Comparison of ENCODE assay signal across 8 mouse cellular contexts in the genomic region with DNA sequence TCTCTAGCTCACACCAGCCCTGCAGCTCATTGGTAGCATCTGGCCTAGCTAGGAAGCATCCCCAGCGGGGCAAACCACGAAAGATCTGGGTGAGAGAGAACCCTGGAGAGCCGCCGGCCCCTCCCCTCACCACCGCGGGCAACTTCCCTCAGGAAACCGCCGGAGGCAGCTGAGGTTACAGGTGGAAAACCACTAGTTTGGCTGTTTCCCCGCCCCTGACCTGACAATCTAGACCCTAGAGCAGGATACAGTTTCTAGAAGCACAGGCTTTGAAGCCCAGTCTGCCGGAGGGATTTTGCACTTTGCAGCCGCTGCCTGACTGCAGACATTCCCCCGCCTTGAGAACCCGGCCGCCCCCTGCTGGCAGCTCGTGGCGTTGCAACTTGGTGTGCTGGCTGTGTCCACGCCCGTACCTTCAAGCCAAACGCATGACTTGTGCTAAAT. TPM values are rescaled to one million over a fixed set of nuclear protein-coding genes. Genes with fewer than 3 reads are reported as not detected.
DNase-seq lines count a peak whose midpoint lies in the region; ATAC-seq lines count a peak whose summit lies in the region.

No protein-coding gene starts in this region.

- H3K27me3 ChIP-seq in intestine, embryonic 14.5 days (replicated peaks; ENCODE audit: control insufficient read depth, insufficient read depth, low read length) = no peaks in the 10 kb centered on the region

- ATAC-seq in intestine, embryonic 14.5 days (replicated peaks; ENCODE audit: low FRiP score, low TSS enrichment, low read depth) = peak; percentile 63; the same call in 1 of the 2 replicates
- peak; percentile 84 for ATAC-seq in megakaryocyte-erythroid progenitor cell, adult 5-6 weeks (replicated peaks; ENCODE audit: low FRiP score, low TSS enrichment, poor library complexity, severe bottlenecking)

- H3K4me1 ChIP-seq in intestine, embryonic 14.5 days (replicated peaks; ENCODE audit: control insufficient read depth, insufficient read depth, low read length) = no peaks in the 10 kb centered on the region

- H3K9ac ChIP-seq in intestine, embryonic 14.5 days (ENCODE audit: low read length) = peak overlapping the region; percentile 37; the same call in 1 of the 2 replicates

- H3K4me3 ChIP-seq in intestine, embryonic 14.5 days (ENCODE audit: low read depth, low read length) = peak overlapping the region; percentile 21; the same call in 1 of the 2 replicates

- peak; percentile 91 to 97 for DNase-seq in adrenal gland, adult (ENCODE audit: inconsistent age in 2 of 2, low spot score in 1 of 2)
- DNase-seq in embryo, embryonic 10.5 days (ENCODE audit: low spot score) = peak; percentile 91
- DNase-seq in gastrocnemius, postnatal 14 days = peak; percentile 90
- peak; percentile 99 for DNase-seq in intestine, embryonic 14.5 days (ENCODE audit: low spot score)
- peak; percentile 75 to 88 for DNase-seq in left cerebral cortex, postnatal 14 days (ENCODE audit: low spot score in 2 of 2)
- peak; percentile 92 for DNase-seq in right cerebral cortex, postnatal 14 days
- peak; percentile 98 for DNase-seq in urinary bladder, postnatal 25 days (ENCODE audit: low spot score)

- 2% methylated on average over 19 of the region's 19 CpGs for WGBS in intestine, embryonic 14.5 days

- no peaks in the 10 kb centered on the region for H3K9me3 ChIP-seq in intestine, embryonic 14.5 days (ENCODE audit: control insufficient read depth, low read length)

- H3K4me2 ChIP-seq in intestine, embryonic 14.5 days (ENCODE audit: low read length) = peak overlapping the region; percentile 61

- no peaks in the 10 kb centered on the region for H3K36me3 ChIP-seq in intestine, embryonic 14.5 days (ENCODE audit: control insufficient read depth, insufficient read depth, low read length)

- H3K27ac ChIP-seq in intestine, embryonic 14.5 days (ENCODE audit: low read depth) = no peak overlapping the region

- intact Hi-C loops in gastrocnemius, postnatal 14 days (cut with DNase I; ENCODE audit: low total_unique reads) = loop anchor here (5.0 kb wide), 1 partner anchor 38 kb away; a partner anchor contains a TSS
- intact Hi-C loops in left cerebral cortex, postnatal 14 days (cut with DNase I) = loop anchor here (2.0 kb wide), 1 partner anchor 39 kb away; a partner anchor contains a TSS

RNA-seq across cellular contexts. Expression of a gene that starts 6.7 kb away (rescaled TPM):
- total RNA-seq in gastrocnemius, postnatal 14 days (2021) = not detected
- polyA plus RNA-seq in intestine, embryonic 14.5 days (2014; fragmentation: Nextera tagmentation; extraction: Ambion mirVana) = 13.5 and 14.0 TPM in 2 replicates
- total RNA-seq in left cerebral cortex, postnatal 14 days (2021) = not detected
- total RNA-seq in megakaryocyte-erythroid progenitor cell, adult 5-6 weeks (2014; fragmentation: Nextera tagmentation) = not detected in 2 replicates
- not detected in 2 replicates for total RNA-seq in megakaryocyte-erythroid progenitor cell, adult 5-6 weeks (2017)

RNA-seq across cellular contexts. Expression of a gene that starts 19.1 kb away (rescaled TPM):
- 10 to 100 TPM; 48.5 to 51.9 TPM for total RNA-seq in gastrocnemius, postnatal 14 days (2021)
- 89.6 and 93.4 TPM in 2 replicates for polyA plus RNA-seq in intestine, embryonic 14.5 days (2014; fragmentation: Nextera tagmentation; extraction: Ambion mirVana)
- total RNA-seq in left cerebral cortex, postnatal 14 days (2021) = 10 to 100 TPM; 10.7 to 11.0 TPM
- total RNA-seq in megakaryocyte-erythroid progenitor cell, adult 5-6 weeks (2014; fragmentation: Nextera tagmentation) = 5.3 TPM in 1 of 2 replicates, not detected in the other
- total RNA-seq in megakaryocyte-erythroid progenitor cell, adult 5-6 weeks (2017) = 0.08 TPM in 1 of 2 replicates, not detected in the other

RNA-seq across cellular contexts. Expression of a gene that starts 32.6 kb away (rescaled TPM):
- total RNA-seq in gastrocnemius, postnatal 14 days (2021) = 1 to 10 TPM; 3.2 to 4.1 TPM
- polyA plus RNA-seq in intestine, embryonic 14.5 days (2014; fragmentation: Nextera tagmentation; extraction: Ambion mirVana) = 9.5 and 13.5 TPM in 2 replicates
- total RNA-seq in left cerebral cortex, postnatal 14 days (2021) = 1 to 10 TPM in 1 of 2 experiments, not detected in 1; 1.2 TPM
- 3.3 TPM in 1 of 2 replicates, not detected in the other for total RNA-seq in megakaryocyte-erythroid progenitor cell, adult 5-6 weeks (2014; fragmentation: Nextera tagmentation)
- total RNA-seq in megakaryocyte-erythroid progenitor cell, adult 5-6 weeks (2017) = 0.34 TPM in 1 of 2 replicates, not detected in the other

RNA-seq across cellular contexts. Expression of a gene that starts 39.6 kb away (rescaled TPM):
- total RNA-seq in gastrocnemius, postnatal 14 days (2021) = 10 to 100 TPM in 1 of 2 experiments, 1 to 10 TPM in 1; 9.8 to 12.9 TPM
- 136 TPM in 2 replicates for polyA plus RNA-seq in intestine, embryonic 14.5 days (2014; fragmentation: Nextera tagmentation; extraction: Ambion mirVana)
- total RNA-seq in left cerebral cortex, postnatal 14 days (2021) = 10 to 100 TPM; 11.6 to 15.2 TPM
- total RNA-seq in megakaryocyte-erythroid progenitor cell, adult 5-6 weeks (2014; fragmentation: Nextera tagmentation) = 2.2 and 6.0 TPM in 2 replicates
- total RNA-seq in megakaryocyte-erythroid progenitor cell, adult 5-6 weeks (2017) = 3.9 and 12.3 TPM in 2 replicates
